Mouse (Mus musculus) natural killer cell, adult 2 months (primary cell): ENCODE measurements around the gene Ankrd36.

ENCODE experiments used
- DNase-seq, 2 experiments: peaks; one replicate each; pipeline ENCODE4 v3.0.0; 2022; ENCODE audit warnings: low spot score in 2 of 2

Gene Ankrd36

DNA sequence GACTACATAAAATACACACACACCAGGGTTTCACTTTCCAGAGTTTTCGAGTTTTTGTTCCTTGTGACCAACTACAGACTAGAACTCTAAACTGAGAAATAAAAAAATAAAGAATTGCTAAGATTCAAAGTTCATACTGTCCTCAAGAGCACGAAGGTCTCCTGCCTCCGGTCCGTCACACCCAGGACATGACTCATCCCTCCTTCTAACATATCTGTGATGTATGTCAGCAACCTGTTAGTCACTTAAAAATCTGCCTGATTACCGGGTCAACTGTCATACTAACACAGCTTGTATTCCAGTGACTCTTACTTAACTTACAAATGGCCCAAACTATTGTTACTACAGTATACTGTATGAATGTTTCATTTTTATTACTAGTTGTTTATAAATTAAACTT, 167.7 kb downstream of the Ankrd36 start:
- peak; percentile 30 to 60 for DNase-seq
